In genomic region chr7:27354144-27354543, GRCm38 (mm10) we compare ENCODE assay signal across 9 mouse cellular contexts. TPM values are rescaled to one million over a fixed set of nuclear protein-coding genes. Genes with fewer than 3 reads are reported as not detected.
DNase-seq lines count a peak whose midpoint lies in the region; ATAC-seq lines count a peak whose summit lies in the region.
"Had no signal": no experiment of that assay in that cellular context is flagged by ENCODE, and none has a peak within 500 bp of the region (broad histone marks: within the 10 kb centered on the region; RNA-seq: fewer than 3 reads in every experiment).

No protein-coding gene starts in this region.

- H3K9me3 ChIP-seq in embryonic facial prominence, embryonic 11.5 days (replicated peaks; ENCODE audit: control insufficient read depth, low read length) = no peaks in the 10 kb centered on the region
- H3K9me3 ChIP-seq in hindbrain, embryonic 15.5 days = no peaks in the 10 kb centered on the region
- H3K9me3 ChIP-seq in liver, embryonic 16.5 days (replicated peaks; ENCODE audit: control insufficient read depth, low read length) = no peaks in the 10 kb centered on the region

- 28% methylated on average over 6 of the region's 6 CpGs for WGBS in embryonic facial prominence, embryonic 11.5 days
- WGBS in hindbrain, embryonic 15.5 days = 30% methylated on average over 6 of the region's 6 CpGs
- 42% methylated on average over 6 of the region's 6 CpGs for WGBS in liver, embryonic 16.5 days (ENCODE audit: insufficient replicate concordance)

- H3K27ac ChIP-seq in embryonic facial prominence, embryonic 11.5 days (replicated peaks; ENCODE audit: low read depth, low read length) = no peak overlapping the region
- no peak overlapping the region for H3K27ac ChIP-seq in hindbrain, embryonic 15.5 days (replicated peaks)
- peak overlapping the region; percentile 85 for H3K27ac ChIP-seq in liver, embryonic 16.5 days (ENCODE audit: low read length)

- ATAC-seq in frontal cortex, adult (ENCODE audit: low TSS enrichment) = peak; percentile 47
- ATAC-seq in embryonic facial prominence, embryonic 11.5 days (replicated peaks; ENCODE audit: insufficient number of reproducible peaks, low FRiP score, low TSS enrichment, low read depth) = no peak
- peak; percentile 28; the same call in 1 of the 2 replicates for ATAC-seq in hindbrain, embryonic 15.5 days (ENCODE audit: low FRiP score, low read depth)
- 0 out of 2 replicates have a peak, but pooled peaks have one; percentile 19 for ATAC-seq in liver, embryonic 16.5 days (ENCODE audit: low read depth)

- H3K4me1 ChIP-seq in embryonic facial prominence, embryonic 11.5 days (ENCODE audit: control insufficient read depth, insufficient read depth, low read length) = peaks cover 4% of the 10 kb centered on the region; the same call in 1 of the 2 replicates
- H3K4me1 ChIP-seq in hindbrain, embryonic 15.5 days (replicated peaks) = peaks cover 22% of the 10 kb centered on the region
- peaks cover 25% of the 10 kb centered on the region for H3K4me1 ChIP-seq in liver, embryonic 16.5 days (ENCODE audit: control insufficient read depth, low read depth, low read length)

- H3K36me3 ChIP-seq in embryonic facial prominence, embryonic 11.5 days (replicated peaks; ENCODE audit: control insufficient read depth, insufficient read depth, low read depth, low read length) = no peaks in the 10 kb centered on the region
- peaks cover 17% of the 10 kb centered on the region; the same call in 1 of the 2 replicates for H3K36me3 ChIP-seq in hindbrain, embryonic 15.5 days
- H3K36me3 ChIP-seq in liver, embryonic 16.5 days (ENCODE audit: control insufficient read depth, insufficient read depth) = no peaks in the 10 kb centered on the region

- H3K4me3 ChIP-seq in embryonic facial prominence, embryonic 11.5 days (ENCODE audit: low read depth, low read length) = no peak overlapping the region; the same call in 1 of the 2 replicates
- peak overlapping the region; percentile 83 for H3K4me3 ChIP-seq in hindbrain, embryonic 15.5 days
- peak overlapping the region; percentile 76 for H3K4me3 ChIP-seq in liver, embryonic 16.5 days (ENCODE audit: low read depth, low read length)

- H3K27me3 ChIP-seq in embryonic facial prominence, embryonic 11.5 days (ENCODE audit: control insufficient read depth, insufficient read depth, low read length) = peaks cover 3% of the 10 kb centered on the region
- H3K27me3 ChIP-seq in hindbrain, embryonic 15.5 days = peaks cover 24% of the 10 kb centered on the region
- H3K27me3 ChIP-seq in liver, embryonic 16.5 days (ENCODE audit: control insufficient read depth, insufficient read depth, low read depth, low read length) = peaks cover 14% of the 10 kb centered on the region

- peak overlapping the region; percentile 27 for H3K4me2 ChIP-seq in embryonic facial prominence, embryonic 11.5 days (ENCODE audit: low read depth, low read length)
- peak overlapping the region; percentile 73 for H3K4me2 ChIP-seq in hindbrain, embryonic 15.5 days
- H3K4me2 ChIP-seq in liver, embryonic 16.5 days (ENCODE audit: low read depth, low read length) = peak overlapping the region; percentile 85

- H3K9ac ChIP-seq in embryonic facial prominence, embryonic 11.5 days (replicated peaks; ENCODE audit: low read length) = no peak overlapping the region
- no peak overlapping the region for H3K9ac ChIP-seq in hindbrain, embryonic 15.5 days
- H3K9ac ChIP-seq in liver, embryonic 16.5 days (ENCODE audit: low read depth, low read length) = no peak overlapping the region

- no peak for DNase-seq in frontal cortex, postnatal 14 days (ENCODE audit: low spot score in 2 of 2)
- DNase-seq in embryonic facial prominence, embryonic 11.5 days (ENCODE audit: low spot score) = peak; percentile 63
- no peak for DNase-seq in spleen, adult 12 weeks (ENCODE audit: low spot score)
- no peak for DNase-seq in adrenal gland, postnatal 10 days
- no peak for DNase-seq in layer of hippocampus, postnatal 25 days (ENCODE audit: extremely low spot score in 1 of 2, low spot score in 1 of 2)

RNA-seq across cellular contexts. Expression of gene Shkbp1, which starts 1.7 kb away (rescaled TPM):
- polyA plus RNA-seq in embryonic facial prominence, embryonic 11.5 days (2014; fragmentation: Nextera tagmentation; extraction: Ambion mirVana) = 50.2 and 57.5 TPM in 2 replicates
- 42.8 and 46.6 TPM in 2 replicates for polyA plus RNA-seq in hindbrain, embryonic 15.5 days (2015; fragmentation: Nextera tagmentation; extraction: Ambion mirVana)
- 16.1 and 16.5 TPM in 2 replicates for polyA plus RNA-seq in liver, embryonic 16.5 days (2015; fragmentation: Nextera tagmentation; extraction: Ambion mirVana)
- total RNA-seq in adrenal gland, postnatal 10 days (2021) = 10 to 100 TPM; 19.6 to 22.9 TPM
- total RNA-seq in layer of hippocampus, postnatal 25 days (2021) = 10 to 100 TPM; 19.7 to 30.4 TPM

RNA-seq across cellular contexts. Expression of gene Gm20479, which starts 3.1 kb away (rescaled TPM):
- 0.45 TPM in 1 of 2 replicates, not detected in the other for polyA plus RNA-seq in embryonic facial prominence, embryonic 11.5 days (2014; fragmentation: Nextera tagmentation; extraction: Ambion mirVana)
- not detected in 2 replicates for polyA plus RNA-seq in hindbrain, embryonic 15.5 days (2015; fragmentation: Nextera tagmentation; extraction: Ambion mirVana)
- polyA plus RNA-seq in liver, embryonic 16.5 days (2015; fragmentation: Nextera tagmentation; extraction: Ambion mirVana) = 0.23 and 0.44 TPM in 2 replicates
- total RNA-seq in adrenal gland, postnatal 10 days (2021) = 1 to 10 TPM in 1 of 2 experiments, not detected in 1; 2.5 TPM
- not detected for total RNA-seq in layer of hippocampus, postnatal 25 days (2021)
- total RNA-seq: hematopoietic stem cell, adult 5-6 weeks had no signal

RNA-seq across cellular contexts. Expression of gene Ltbp4, which starts 16.7 kb away (rescaled TPM):
- 6.3 and 6.6 TPM in 2 replicates for polyA plus RNA-seq in embryonic facial prominence, embryonic 11.5 days (2014; fragmentation: Nextera tagmentation; extraction: Ambion mirVana)
- polyA plus RNA-seq in hindbrain, embryonic 15.5 days (2015; fragmentation: Nextera tagmentation; extraction: Ambion mirVana) = 12.9 and 13.9 TPM in 2 replicates
- polyA plus RNA-seq in liver, embryonic 16.5 days (2015; fragmentation: Nextera tagmentation; extraction: Ambion mirVana) = 5.2 and 7.6 TPM in 2 replicates
- total RNA-seq in adrenal gland, postnatal 10 days (2021) = 100 to 1,000 TPM; 107 to 111 TPM
- 10 to 100 TPM; 47.2 to 61.7 TPM for total RNA-seq in layer of hippocampus, postnatal 25 days (2021)
- total RNA-seq: hematopoietic stem cell, adult 5-6 weeks had no signal

Comparison
In these comparisons a context has a peak if more than half of its experiments do, and no peak if none do; other contexts are left out.
1. H3K4me2 ChIP-seq: peak in every context shown above with its lines; median percentile 85 in liver, embryonic 16.5 days; 73 in hindbrain, embryonic 15.5 days; 27 in embryonic facial prominence, embryonic 11.5 days.